Mouse (Mus musculus): ENCODE measurements around the gene Ramp2. TPM values are rescaled to one million over a fixed set of nuclear protein-coding genes. Genes with fewer than 3 reads are reported as not detected.

Ramp2 gene
- polyA plus RNA-seq, 1 experiment from 2014 or later, result 117 TPM

- Histone ChIP-seq H3K4me1 (replicated peaks; ENCODE audit: control insufficient read depth, insufficient read depth, low read length) (0 out of 2 replicates have a peak, but pooled peaks cover 8% of the 10 kb centered on the region), H3K4me3 (replicated peaks; ENCODE audit: low read length) (no peak overlapping the region), H3K9me3 (ENCODE audit: control insufficient read depth, low read length) (no peaks in the 10 kb centered on the region), H3K9ac (no peak overlapping the region), H3K27me3 (ENCODE audit: control insufficient read depth, insufficient read depth, low read length) (no peaks in the 10 kb centered on the region), H3K36me3 (replicated peaks; ENCODE audit: control insufficient read depth, insufficient read depth) (no peaks in the 10 kb centered on the region), H3K4me2 (replicated peaks) (no peak overlapping the region), H3K27ac (no peak overlapping the region)
- ATAC-seq (ENCODE audit: low FRiP score) (no peak), DNase-seq (ENCODE audit: low spot score) (peak; percentile 14)
- WGBS, result 91% methylated on average over 3 of the region's 3 CpGs
Measured at GRCm38 (mm10) chr11:101224337-101224736, 21.5 kb upstream of the Ramp2 start.

GRCm38 (mm10) chr11:101225331-101226064 lies 20.3 kb upstream of the Ramp2 start:
- peak overlapping the region; percentile 23; the same call in 1 of the 2 replicates for H3K27ac ChIP-seq
- H3K4me2 ChIP-seq (replicated peaks), result peak overlapping the region; percentile 85
- WGBS, result 19% methylated on average over 25 of the region's 25 CpGs
- peak; percentile 23 for DNase-seq (ENCODE audit: low spot score)
- H3K4me1 ChIP-seq (replicated peaks; ENCODE audit: control insufficient read depth, insufficient read depth, low read length), result 0 out of 2 replicates have a peak, but pooled peaks cover 8% of the 10 kb centered on the region
- peak overlapping the region; percentile 77 for H3K4me3 ChIP-seq (replicated peaks; ENCODE audit: low read length)
- H3K36me3 ChIP-seq (replicated peaks; ENCODE audit: control insufficient read depth, insufficient read depth), result no peaks in the 10 kb centered on the region
- no peak; the same call in 1 of the 2 replicates for ATAC-seq (ENCODE audit: low FRiP score)
- peak overlapping the region; percentile 75 for H3K9ac ChIP-seq
- no peaks in the 10 kb centered on the region for H3K9me3 ChIP-seq (ENCODE audit: control insufficient read depth, low read length)
- H3K27me3 ChIP-seq (ENCODE audit: control insufficient read depth, insufficient read depth, low read length), result no peaks in the 10 kb centered on the region

- peak within 1 kb of the TSS; percentile 77 for H3K4me3 ChIP-seq (replicated peaks; ENCODE audit: low read length)
- H3K4me1 ChIP-seq (replicated peaks; ENCODE audit: control insufficient read depth, insufficient read depth, low read length), result 0 out of 2 replicates have a peak, but pooled peaks cover 8% of the 10 kb centered on the region
- DNase-seq (ENCODE audit: low spot score), result peak; percentile 87
- no peaks in the 10 kb centered on the region for H3K36me3 ChIP-seq (replicated peaks; ENCODE audit: control insufficient read depth, insufficient read depth)
- WGBS, result 1% methylated on average over 55 of the region's 56 CpGs
- H3K27ac ChIP-seq, result peak within 1 kb of the TSS; percentile 23; the same call in 1 of the 2 replicates
- H3K9me3 ChIP-seq (ENCODE audit: control insufficient read depth, low read length), result no peaks in the 10 kb centered on the region
- H3K9ac ChIP-seq, result peak within 1 kb of the TSS; percentile 75
- ATAC-seq (ENCODE audit: low FRiP score), result peak; percentile 92
- peak within 1 kb of the TSS; percentile 85 for H3K4me2 ChIP-seq (replicated peaks)
- H3K27me3 ChIP-seq (ENCODE audit: control insufficient read depth, insufficient read depth, low read length), result no peaks in the 10 kb centered on the region
Measured at GRCm38 (mm10) chr11:101226065-101226701, 19.6 kb upstream of the Ramp2 start, which contains the start of gene Ezh1. Ezh1 (minus strand) TSS chr11:101226463.

- no peak for ATAC-seq (ENCODE audit: low FRiP score)
- Histone ChIP-seq H3K27me3 (ENCODE audit: control insufficient read depth, insufficient read depth, low read length) (no peaks in the 10 kb centered on the region), H3K27ac (0 out of 2 replicates have a peak overlapping the region, but pooled peaks have one; percentile 72), H3K9ac (no peak overlapping the region), H3K4me3 (replicated peaks; ENCODE audit: low read length) (no peak overlapping the region), H3K9me3 (ENCODE audit: control insufficient read depth, low read length) (no peaks in the 10 kb centered on the region), H3K36me3 (replicated peaks; ENCODE audit: control insufficient read depth, insufficient read depth) (no peaks in the 10 kb centered on the region), H3K4me1 (replicated peaks; ENCODE audit: control insufficient read depth, insufficient read depth, low read length) (0 out of 2 replicates have a peak, but pooled peaks cover 8% of the 10 kb centered on the region), H3K4me2 (replicated peaks) (no peak overlapping the region)
- 18% methylated on average over 8 of the region's 8 CpGs for WGBS
- DNase-seq (ENCODE audit: low spot score), result no peak
Measured at GRCm38 (mm10) chr11:101229361-101229900, 16.4 kb upstream of the Ramp2 start.

GRCm38 (mm10) chr11:101230061-101230511 lies 15.7 kb upstream of the Ramp2 start:
- ATAC-seq (ENCODE audit: low FRiP score) (no peak), DNase-seq (ENCODE audit: low spot score) (no peak)
- H3K9ac ChIP-seq, result no peak overlapping the region
- H3K9me3 ChIP-seq (ENCODE audit: control insufficient read depth, low read length), result no peaks in the 10 kb centered on the region
- no peak overlapping the region for H3K4me3 ChIP-seq (replicated peaks; ENCODE audit: low read length)
- H3K36me3 ChIP-seq (replicated peaks; ENCODE audit: control insufficient read depth, insufficient read depth), result no peaks in the 10 kb centered on the region
- H3K27me3 ChIP-seq (ENCODE audit: control insufficient read depth, insufficient read depth, low read length), result no peaks in the 10 kb centered on the region
- peak overlapping the region; percentile 72 for H3K27ac ChIP-seq
- H3K4me2 ChIP-seq (replicated peaks), result no peak overlapping the region
- 0 out of 2 replicates have a peak, but pooled peaks cover 8% of the 10 kb centered on the region for H3K4me1 ChIP-seq (replicated peaks; ENCODE audit: control insufficient read depth, insufficient read depth, low read length)
- 23% methylated on average over 2 of the region's 2 CpGs for WGBS

GRCm38 (mm10) chr11:101230526-101230925 lies 15.3 kb upstream of the Ramp2 start:
- Histone ChIP-seq H3K36me3 (replicated peaks; ENCODE audit: control insufficient read depth, insufficient read depth) (no peaks in the 10 kb centered on the region), H3K27ac (peak overlapping the region; percentile 72), H3K4me3 (replicated peaks; ENCODE audit: low read length) (no peak overlapping the region), H3K4me1 (replicated peaks; ENCODE audit: control insufficient read depth, insufficient read depth, low read length) (0 out of 2 replicates have a peak, but pooled peaks cover 3% of the 10 kb centered on the region), H3K4me2 (replicated peaks) (0 out of 2 replicates have a peak overlapping the region, but pooled peaks have one; percentile 10), H3K9me3 (ENCODE audit: control insufficient read depth, low read length) (no peaks in the 10 kb centered on the region), H3K9ac (no peak overlapping the region), H3K27me3 (ENCODE audit: control insufficient read depth, insufficient read depth, low read length) (no peaks in the 10 kb centered on the region)
- no peak for DNase-seq (ENCODE audit: low spot score)
- WGBS, result 13% methylated on average over 5 of the region's 5 CpGs
- ATAC-seq (ENCODE audit: low FRiP score), result no peak

- H3K4me2 ChIP-seq (replicated peaks), result peak overlapping the region; percentile 23
Measured at GRCm38 (mm10) chr11:101230991-101231871, 14.6 kb upstream of the Ramp2 start.

GRCm38 (mm10) chr11:101232010-101232839 lies 13.6 kb upstream of the Ramp2 start:
- Histone ChIP-seq H3K9me3 (ENCODE audit: control insufficient read depth, low read length) (no peaks in the 10 kb centered on the region), H3K4me2 (replicated peaks) (peak overlapping the region; percentile 23; the same call in 1 of the 2 replicates), H3K27ac (peak overlapping the region; percentile 72), H3K4me3 (replicated peaks; ENCODE audit: low read length) (no peak overlapping the region), H3K36me3 (replicated peaks; ENCODE audit: control insufficient read depth, insufficient read depth) (no peaks in the 10 kb centered on the region), H3K9ac (no peak overlapping the region), H3K27me3 (ENCODE audit: control insufficient read depth, insufficient read depth, low read length) (no peaks in the 10 kb centered on the region), H3K4me1 (replicated peaks; ENCODE audit: control insufficient read depth, insufficient read depth, low read length) (no peaks in the 10 kb centered on the region)
- 58% methylated on average over 6 of the region's 6 CpGs for WGBS
- ATAC-seq (ENCODE audit: low FRiP score), result no peak
- DNase-seq (ENCODE audit: low spot score), result no peak

More at GRCm38 (mm10) chr11:101230991-101231871, 14.6 kb upstream of the Ramp2 start:
- no peaks in the 10 kb centered on the region for H3K4me1 ChIP-seq (replicated peaks; ENCODE audit: control insufficient read depth, insufficient read depth, low read length)
- H3K36me3 ChIP-seq (replicated peaks; ENCODE audit: control insufficient read depth, insufficient read depth), result no peaks in the 10 kb centered on the region
- ATAC-seq (ENCODE audit: low FRiP score), result no peak; the same call in 1 of the 2 replicates
- no peaks in the 10 kb centered on the region for H3K9me3 ChIP-seq (ENCODE audit: control insufficient read depth, low read length)
- 0 out of 2 replicates have a peak overlapping the region, but pooled peaks have one; percentile 1 for H3K4me3 ChIP-seq (replicated peaks; ENCODE audit: low read length)
- DNase-seq (ENCODE audit: low spot score), result no peak
- peak overlapping the region; percentile 72 for H3K27ac ChIP-seq
- 17% methylated on average over 18 of the region's 18 CpGs for WGBS
- no peaks in the 10 kb centered on the region for H3K27me3 ChIP-seq (ENCODE audit: control insufficient read depth, insufficient read depth, low read length)
- no peak overlapping the region for H3K9ac ChIP-seq
